Mouse (Mus musculus) kidney, adult 11 months (tissue): ENCODE measurements at regions not wholly inside any gene's neighbourhood (a gene's known extent, or its start where the extent isn't known, plus 50 kb on each side); places are given as distances from the start of the nearest gene placed in this dataset.

Experiments
- DNase-seq: peaks from one replicate; pipeline ENCODE4 v3.0.0; 2022

GRCm38 (mm10) chr15:52783940-52784339 lies 1100.8 kb upstream of the Gm7489 start:
- no peak for DNase-seq

GRCm38 (mm10) chr15:52785196-52785595 lies 1099.5 kb upstream of the Gm7489 start:
- DNase-seq = no peak

GRCm38 (mm10) chr15:52785976-52786375 lies 1098.7 kb upstream of the Gm7489 start:
- DNase-seq = no peak

- DNase-seq = no peak
Observed at GRCm38 (mm10) chr15:52805479-52806199, 1079.1 kb upstream of the Gm7489 start.

DNA sequence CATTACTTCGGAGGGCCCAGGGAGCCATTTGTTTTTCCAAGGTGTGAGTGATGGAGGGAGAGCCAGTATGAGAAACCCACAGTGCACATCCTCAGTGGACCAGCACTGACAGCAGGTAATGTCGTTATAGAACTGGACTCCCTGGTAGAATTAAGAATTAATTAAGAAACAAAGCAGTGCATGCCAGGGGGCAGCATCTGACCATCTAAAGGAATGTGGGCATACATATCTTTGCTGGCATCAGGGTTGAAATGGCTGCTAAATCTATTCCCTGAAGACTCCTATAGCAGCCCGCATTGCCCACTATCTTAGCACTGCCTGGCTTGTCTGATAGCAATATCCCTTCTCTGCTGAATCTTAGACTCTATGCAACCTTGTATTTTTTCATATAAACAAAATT lies 1076.1 kb upstream of the Gm7489 start:
- DNase-seq = peak; percentile 4

- DNase-seq = no peak
Observed at GRCm38 (mm10) chr15:52820796-52821195, 1063.9 kb upstream of the Gm7489 start.

GRCm38 (mm10) chr15:52836896-52837295 lies 1047.8 kb upstream of the Gm7489 start:
- DNase-seq = no peak

GRCm38 (mm10) chr15:52848132-52848531 lies 1036.6 kb upstream of the Gm7489 start:
- no peak for DNase-seq

DNA sequence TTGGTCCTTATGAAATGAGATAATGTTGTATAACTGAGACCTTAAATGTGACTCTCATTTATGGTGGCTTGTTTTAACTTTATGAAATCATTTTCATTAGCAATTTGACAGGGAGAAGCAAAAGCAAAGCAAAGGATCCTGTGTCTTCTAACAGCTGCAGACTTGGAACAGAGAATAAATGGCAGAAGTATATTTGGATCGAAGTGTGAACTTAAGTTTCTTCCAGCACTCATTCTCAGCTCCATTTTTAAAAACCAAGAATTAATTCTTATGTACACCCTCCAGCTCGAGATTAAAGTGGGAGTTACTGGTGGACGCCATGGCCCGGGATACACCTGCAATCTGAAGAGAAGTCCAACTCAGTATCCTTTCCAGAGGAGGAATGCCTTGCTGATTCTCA lies 1026.0 kb upstream of the Gm7489 start:
- no peak for DNase-seq

DNA sequence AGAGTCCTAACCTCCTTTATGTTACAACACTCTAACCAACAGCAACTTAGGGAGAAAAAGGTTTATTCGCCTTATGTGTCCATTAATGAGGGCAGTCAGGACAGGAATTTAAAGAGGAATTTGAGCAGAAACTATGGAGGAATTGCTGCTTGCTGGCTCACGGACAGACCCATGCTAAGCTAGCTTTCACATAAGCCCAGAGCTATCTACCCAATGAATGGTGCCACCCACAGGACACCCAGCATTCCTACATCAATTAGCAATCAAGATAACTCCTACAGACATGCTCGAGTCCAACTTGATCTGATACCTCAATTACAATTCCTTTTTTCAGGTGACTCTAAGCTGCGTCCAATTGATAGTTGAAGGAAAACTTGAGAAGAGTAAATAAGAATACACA lies 1021.2 kb upstream of the Gm7489 start:
- DNase-seq = no peak

GRCm38 (mm10) chr15:52892244-52892950 lies 992.3 kb upstream of the Gm7489 start:
- DNase-seq = no peak

- DNase-seq = no peak
Observed at GRCm38 (mm10) chr15:52898107-52898506, 986.6 kb upstream of the Gm7489 start.

- no peak for DNase-seq
Observed at GRCm38 (mm10) chr15:52899403-52899802, 985.3 kb upstream of the Gm7489 start.

- no peak for DNase-seq
Observed at GRCm38 (mm10) chr15:52899822-52900221, 984.9 kb upstream of the Gm7489 start.

GRCm38 (mm10) chr15:52905231-52905630 lies 979.5 kb upstream of the Gm7489 start:
- DNase-seq = no peak

- no peak for DNase-seq
Observed at GRCm38 (mm10) chr15:52907217-52907616, 977.5 kb upstream of the Gm7489 start.

- no peak for DNase-seq
Observed at GRCm38 (mm10) chr15:52922277-52922676, 962.4 kb upstream of the Gm7489 start.

DNA sequence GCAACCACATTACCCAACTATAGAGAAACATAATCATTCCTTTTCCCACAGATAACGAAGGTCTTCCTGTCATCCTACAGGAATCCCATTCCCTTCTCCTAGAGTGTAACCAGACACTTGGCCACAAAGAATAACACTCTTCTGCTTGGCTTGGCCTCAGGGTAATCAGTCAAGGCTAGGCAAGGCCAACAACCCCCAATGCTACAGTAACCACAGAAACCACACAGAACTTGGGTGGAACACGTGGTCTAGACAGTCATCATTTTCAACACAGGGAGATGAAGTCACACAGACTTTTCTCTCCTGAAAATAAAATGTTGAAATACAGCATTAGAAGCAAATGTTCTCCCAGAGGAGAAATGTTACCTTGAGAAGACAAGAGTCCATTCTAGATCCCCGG lies 956.3 kb upstream of the Gm7489 start:
- no peak for DNase-seq

DNA sequence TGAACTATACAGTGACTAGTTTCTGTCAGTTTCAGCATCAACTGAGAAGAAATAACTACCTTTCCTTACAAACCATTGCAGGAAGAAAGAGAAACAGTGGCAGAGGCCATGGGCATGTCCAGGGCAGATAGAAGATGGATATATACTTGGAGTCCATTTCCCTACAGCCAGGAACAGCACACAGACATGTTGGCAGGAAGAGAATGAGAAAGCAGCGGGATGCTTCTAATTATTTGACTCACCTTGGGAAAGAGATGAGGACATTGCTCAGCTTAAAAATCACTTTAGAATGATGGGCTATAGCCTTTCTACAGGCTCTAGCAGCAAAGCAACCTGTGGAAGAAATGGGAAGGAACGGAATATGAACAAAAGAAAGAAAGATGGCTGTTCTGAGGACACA lies 947.6 kb upstream of the Gm7489 start:
- DNase-seq = no peak

DNA sequence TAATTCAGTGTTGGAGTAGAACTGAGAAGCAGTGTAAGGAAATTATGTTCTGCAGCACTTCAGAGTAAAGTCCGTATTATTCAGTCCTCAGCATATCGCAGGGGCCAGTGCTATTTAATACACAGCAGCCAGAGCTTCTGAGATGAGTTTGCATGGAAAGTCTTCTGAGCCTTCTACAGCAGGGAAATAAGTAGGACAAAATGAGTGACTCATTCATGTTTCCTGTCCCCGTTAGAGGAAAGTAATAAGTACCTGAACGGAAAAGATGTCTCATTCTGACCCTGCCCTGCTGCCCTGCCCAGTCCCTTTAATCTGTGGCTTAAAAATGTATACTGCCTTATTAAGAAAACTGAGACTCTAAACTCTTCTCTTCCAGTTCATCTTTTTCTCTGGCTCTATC lies 940.1 kb upstream of the Gm7489 start:
- no peak for DNase-seq

- DNase-seq = no peak
Observed at GRCm38 (mm10) chr15:52948196-52948595, 936.5 kb upstream of the Gm7489 start.

GRCm38 (mm10) chr15:52953480-52953879 lies 931.2 kb upstream of the Gm7489 start:
- DNase-seq = no peak

DNA sequence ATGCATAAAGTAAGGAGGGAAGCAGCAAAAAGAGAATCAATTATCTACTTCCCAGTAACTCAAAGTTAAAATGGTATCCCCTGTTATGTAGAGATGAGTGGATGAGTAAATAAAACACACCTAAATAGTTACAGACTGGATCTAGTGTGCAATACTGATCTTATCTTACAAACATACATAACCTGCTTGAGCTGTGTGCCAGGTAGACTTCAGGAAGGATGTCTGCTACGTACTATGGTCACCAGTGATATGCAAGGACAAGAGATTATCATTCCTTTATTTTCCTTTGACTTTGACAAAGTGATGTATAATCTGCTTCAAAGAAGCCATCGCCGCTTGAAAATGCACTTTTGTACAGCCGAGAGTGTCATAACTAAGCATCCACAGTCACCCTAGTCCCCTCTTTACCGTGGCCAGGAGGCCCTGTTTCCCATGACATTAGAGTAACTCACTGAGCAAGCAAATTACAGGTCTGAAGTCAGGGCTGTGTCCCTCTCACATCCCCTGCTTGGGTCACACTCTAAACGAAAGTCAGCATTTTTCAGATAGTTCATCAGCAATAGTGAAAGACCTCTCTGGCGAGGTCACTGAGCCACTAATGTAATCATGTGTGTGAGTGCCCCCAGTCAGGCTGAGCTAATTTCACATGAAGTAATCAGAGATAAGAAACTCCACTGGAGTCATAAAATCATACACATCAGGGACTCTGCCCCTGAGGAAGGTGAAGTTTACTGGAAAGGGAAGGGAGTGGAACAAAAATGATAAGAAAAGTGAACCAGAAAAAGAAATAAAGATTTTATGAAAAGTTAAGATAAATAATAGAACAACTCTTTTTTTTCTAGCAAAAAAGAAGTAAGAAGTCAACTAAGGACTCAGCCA lies 929.8 kb upstream of the Gm7489 start:
- no peak for DNase-seq

GRCm38 (mm10) chr15:52959711-52960110 lies 925.0 kb upstream of the Gm7489 start:
- DNase-seq = no peak
